In genomic region chr14:58937791-58938600, GRCm38 (mm10) we compare ENCODE assay signal across 8 mouse cellular contexts.
DNase-seq lines count a peak whose midpoint lies in the region; ATAC-seq and TF ChIP-seq lines count a peak whose summit lies in the region.

No protein-coding gene starts in this region.

- H3K79me2 ChIP-seq in liver, adult 2 months (ENCODE audit: control insufficient read depth, insufficient read depth, low read length), result no peaks in the 10 kb centered on the region

- TF ChIP-seq CTCF in liver, adult 2 months (IDR thresholded peaks at IDR 0.05; ENCODE audit: low read depth, low read length), result no peak
- TF ChIP-seq CTCF in forebrain, postnatal 0 days (IDR thresholded peaks at IDR 0.05; ENCODE audit: low read depth), result peak; percentile 35; the same call in 1 of the 2 replicates

- no peak overlapping the region for H3K4me2 ChIP-seq in liver, embryonic 11.5 days
- H3K4me2 ChIP-seq in forebrain, postnatal 0 days (ENCODE audit: low read depth), result no peak overlapping the region
- no peak overlapping the region for H3K4me2 ChIP-seq in midbrain, embryonic 13.5 days (replicated peaks)

- 79% methylated on average over 12 of the region's 12 CpGs for WGBS in liver, adult 2 months
- 66% methylated on average over 12 of the region's 12 CpGs for WGBS in liver, embryonic 11.5 days
- WGBS in forebrain, postnatal 0 days, result 39% methylated on average over 12 of the region's 12 CpGs
- 46% methylated on average over 12 of the region's 12 CpGs for WGBS in midbrain, embryonic 13.5 days

- no peak for ATAC-seq in liver, embryonic 11.5 days (replicated peaks; ENCODE audit: low FRiP score)
- ATAC-seq in forebrain, postnatal 0 days, result no peak
- peak; percentile 62; the same call in 1 of the 2 replicates for ATAC-seq in midbrain, embryonic 13.5 days
- ATAC-seq in erythroid progenitor cell, adult 5-6 weeks (replicated peaks; ENCODE audit: low FRiP score, poor library complexity, severe bottlenecking), result no peak

- TF ChIP-seq POLR2A in liver, adult 2 months (IDR thresholded peaks at IDR 0.05; ENCODE audit: extremely low read depth, insufficient read depth, low read length), result no peak

- no peaks in the 10 kb centered on the region for H3K9me3 ChIP-seq in liver, embryonic 11.5 days (ENCODE audit: control insufficient read depth, low read length)
- H3K9me3 ChIP-seq in forebrain, postnatal 0 days (ENCODE audit: low read length), result no peaks in the 10 kb centered on the region
- no peaks in the 10 kb centered on the region for H3K9me3 ChIP-seq in midbrain, embryonic 13.5 days

- H3K27me3 ChIP-seq in liver, adult 2 months (ENCODE audit: control insufficient read depth, insufficient read depth, low read length), result no peaks in the 10 kb centered on the region
- H3K27me3 ChIP-seq in liver, embryonic 11.5 days (replicated peaks; ENCODE audit: control insufficient read depth, insufficient read depth, low read length), result no peaks in the 10 kb centered on the region
- H3K27me3 ChIP-seq in forebrain, postnatal 0 days (ENCODE audit: insufficient read depth, low read length), result no peaks in the 10 kb centered on the region
- no peaks in the 10 kb centered on the region for H3K27me3 ChIP-seq in midbrain, embryonic 13.5 days

- peak; percentile 10 for DNase-seq in liver, adult 2 months (ENCODE audit: extremely low read depth, low read depth, low spot score)
- no peak for DNase-seq in liver, embryonic 11.5 days (ENCODE audit: low spot score)
- DNase-seq in cerebellum, adult 11-12 months, result peak; percentile 49
- peak; percentile 19 for DNase-seq in forebrain, postnatal 0 days
- DNase-seq in gastrocnemius, postnatal 25 days, result no peak
- DNase-seq in left cerebral cortex, postnatal 25 days (ENCODE audit: low spot score in 2 of 2), result no peak

- no peak overlapping the region for H3K27ac ChIP-seq in liver, adult 2 months (replicated peaks; ENCODE audit: insufficient read depth, low read depth, low read length)
- no peak overlapping the region for H3K27ac ChIP-seq in liver, embryonic 11.5 days (ENCODE audit: low read depth, low read length)
- no peak overlapping the region for H3K27ac ChIP-seq in forebrain, postnatal 0 days (ENCODE audit: low read depth, low read length)
- no peak overlapping the region for H3K27ac ChIP-seq in midbrain, embryonic 13.5 days

- intact Hi-C loops in left cerebral cortex, postnatal 25 days (cut with DNase I), result no loop called here

- no peaks in the 10 kb centered on the region for H3K4me1 ChIP-seq in liver, adult 2 months (ENCODE audit: control insufficient read depth, insufficient read depth, low read length)
- H3K4me1 ChIP-seq in liver, embryonic 11.5 days (replicated peaks; ENCODE audit: control insufficient read depth, insufficient read depth, low read length), result no peaks in the 10 kb centered on the region
- H3K4me1 ChIP-seq in forebrain, postnatal 0 days (ENCODE audit: insufficient read depth), result no peaks in the 10 kb centered on the region
- peaks cover 20% of the 10 kb centered on the region for H3K4me1 ChIP-seq in midbrain, embryonic 13.5 days (replicated peaks)

- no peak overlapping the region for H3K4me3 ChIP-seq in liver, adult 2 months (ENCODE audit: insufficient read depth, low read depth, low read length)
- no peak overlapping the region for H3K4me3 ChIP-seq in liver, embryonic 11.5 days (ENCODE audit: low read depth, low read length)
- H3K4me3 ChIP-seq in forebrain, postnatal 0 days (ENCODE audit: low read depth, low read length), result no peak overlapping the region
- H3K4me3 ChIP-seq in midbrain, embryonic 13.5 days (replicated peaks), result no peak overlapping the region

- no peak overlapping the region for H3K9ac ChIP-seq in liver, adult 2 months (ENCODE audit: low read depth, low read length)
- H3K9ac ChIP-seq in liver, embryonic 11.5 days (ENCODE audit: low read depth, low read length), result no peak overlapping the region
- H3K9ac ChIP-seq in forebrain, postnatal 0 days, result no peak overlapping the region
- H3K9ac ChIP-seq in midbrain, embryonic 13.5 days (replicated peaks), result no peak overlapping the region

- H3K36me3 ChIP-seq in liver, adult 2 months (ENCODE audit: control insufficient read depth, insufficient read depth, low read length), result no peaks in the 10 kb centered on the region
- no peaks in the 10 kb centered on the region for H3K36me3 ChIP-seq in liver, embryonic 11.5 days (ENCODE audit: control insufficient read depth, insufficient read depth, low read length)
- H3K36me3 ChIP-seq in forebrain, postnatal 0 days (ENCODE audit: insufficient read depth), result no peaks in the 10 kb centered on the region
- H3K36me3 ChIP-seq in midbrain, embryonic 13.5 days, result no peaks in the 10 kb centered on the region

Comparison
In these comparisons a context has a peak if more than half of its experiments do, and no peak if none do; other contexts are left out.
1. DNase-seq: peak in liver, adult 2 months (single experiment), cerebellum, adult 11-12 months (single experiment) and forebrain, postnatal 0 days (single experiment); none in liver, embryonic 11.5 days (single experiment), gastrocnemius, postnatal 25 days (single experiment) and left cerebral cortex, postnatal 25 days (0 of 2).